Mouse (Mus musculus) ovary, postnatal 36 days (tissue): ENCODE data around the gene Sfxn5.

Experiments
- DNase-seq: peaks from one replicate; pipeline ENCODE4 v3.0.0; 2022; ENCODE audit warnings: low spot score, mixed read lengths

The Sfxn5 gene

DNA sequence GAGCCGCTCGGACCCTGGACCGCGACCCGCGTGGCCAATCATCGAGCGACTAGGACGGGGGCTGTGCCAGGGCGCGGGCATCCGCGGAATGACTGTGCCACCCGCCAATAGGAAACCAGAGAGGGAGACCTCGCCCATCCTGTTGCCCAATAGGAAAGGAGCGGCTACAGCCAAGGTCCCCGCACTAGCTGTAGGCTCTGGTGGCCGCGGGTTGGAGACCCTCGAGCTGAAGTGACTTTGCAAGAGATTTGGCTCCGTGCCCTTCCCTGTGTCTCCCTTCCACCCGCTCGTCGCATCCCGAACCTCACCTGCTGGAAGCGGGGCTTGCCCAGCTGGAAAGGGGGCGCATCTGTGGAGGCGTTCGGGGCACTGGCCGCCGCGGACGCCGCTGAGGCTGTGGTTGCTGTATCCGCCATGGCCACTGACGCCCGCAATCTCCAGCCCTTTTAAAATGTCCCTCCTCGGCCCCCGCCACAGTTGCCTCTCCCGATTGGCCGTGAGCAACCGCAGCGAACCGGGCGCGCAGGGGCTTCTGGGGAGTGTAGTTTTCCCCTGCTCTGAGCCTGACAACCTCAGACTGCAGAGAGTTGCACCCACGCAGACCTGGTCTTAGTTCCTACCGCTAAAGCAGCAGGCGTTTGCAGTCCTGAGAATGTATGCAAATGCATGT, at the start of gene Sfxn5:
Gene Sfxn5 (minus strand): TSS at position 423 of the 670 bp plus-strand sequence.
- peak; percentile 96 for DNase-seq

DNA sequence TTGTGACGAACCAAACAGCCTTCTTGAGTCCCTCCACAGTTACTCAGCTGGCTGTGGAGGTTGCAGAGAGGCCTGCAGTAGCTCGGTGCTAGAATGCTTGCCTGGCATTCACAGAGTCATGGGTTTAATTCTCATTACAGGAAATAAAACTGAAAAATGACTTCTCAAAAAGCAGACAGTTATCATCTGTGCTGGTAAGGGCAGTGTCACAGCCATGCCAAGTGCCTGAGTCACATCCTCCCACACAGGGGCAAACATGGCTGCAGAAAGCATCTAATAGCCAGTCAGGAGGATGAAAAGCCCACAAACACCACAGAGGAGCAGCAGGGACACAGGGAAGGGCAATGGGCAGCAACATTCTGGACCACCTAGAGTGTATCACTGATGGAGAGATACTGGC, 49.6 kb upstream of the Sfxn5 start:
- DNase-seq, result no peak

- no peak for DNase-seq
Observed at GRCm38 (mm10) chr6:85381648-85382020, 48.4 kb upstream of the Sfxn5 start.

- no peak for DNase-seq
Observed at GRCm38 (mm10) chr6:85380901-85381647, 47.9 kb upstream of the Sfxn5 start.

- DNase-seq, result peak; percentile 76
Observed at GRCm38 (mm10) chr6:85380201-85380900, 47.1 kb upstream of the Sfxn5 start.

- no peak for DNase-seq
Observed at GRCm38 (mm10) chr6:85378629-85379028, 45.4 kb upstream of the Sfxn5 start.

- no peak for DNase-seq
Observed at GRCm38 (mm10) chr6:85377876-85378275, 44.7 kb upstream of the Sfxn5 start.

DNA sequence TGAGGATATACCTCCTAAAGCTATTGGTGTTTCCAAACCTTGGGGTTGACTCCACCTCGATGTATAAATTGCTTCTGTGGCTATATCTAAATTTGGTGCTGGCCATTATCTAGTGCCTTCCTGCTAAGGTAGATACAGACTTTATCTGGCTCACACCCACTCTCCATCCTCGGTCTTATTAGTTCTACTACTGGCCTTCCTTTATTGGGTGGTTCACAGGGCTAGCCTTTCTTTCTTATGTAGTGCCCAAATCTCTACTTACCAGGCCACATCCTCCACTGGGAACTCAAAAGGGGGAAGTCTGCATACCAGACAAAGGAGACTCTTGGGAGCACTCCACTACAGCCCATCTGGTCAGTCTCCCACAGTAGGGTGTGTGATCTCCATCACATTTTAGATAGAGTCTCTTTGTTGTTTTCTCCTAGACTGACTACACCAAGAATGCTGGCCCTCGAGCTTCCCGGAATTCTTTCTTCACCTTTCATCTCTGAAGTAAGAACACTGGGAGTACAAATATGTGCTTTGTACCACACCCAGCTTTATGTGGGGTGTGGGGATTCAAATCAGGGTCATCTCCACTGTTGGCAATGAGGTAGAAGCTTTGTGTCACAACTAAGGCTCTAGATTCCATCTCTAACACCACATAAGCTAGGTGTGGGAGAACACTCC, 44.0 kb upstream of the Sfxn5 start:
- DNase-seq, result no peak

DNA sequence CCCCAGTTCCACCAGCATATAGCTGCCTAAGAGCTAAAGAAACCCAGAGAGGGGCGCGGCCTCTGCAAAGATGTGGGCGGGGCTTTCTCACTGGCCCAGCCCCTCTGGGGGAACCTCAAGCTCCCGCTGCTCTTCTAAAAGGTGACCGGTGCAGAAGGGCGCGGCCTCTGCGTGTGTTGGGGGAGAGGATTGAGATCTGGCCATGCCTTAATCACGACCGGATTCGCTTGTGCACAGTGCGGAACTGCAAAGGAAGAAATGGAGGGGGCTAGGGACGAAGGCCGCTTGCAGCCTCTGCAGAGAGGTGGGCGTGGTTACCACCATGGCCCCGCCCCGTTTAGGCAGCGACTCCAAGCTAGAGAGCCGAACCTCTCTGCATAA, 41.5 kb upstream of the Sfxn5 start:
- peak; percentile 97 for DNase-seq

- DNase-seq, result peak; percentile 65
Observed at GRCm38 (mm10) chr6:85373951-85374733, 40.9 kb upstream of the Sfxn5 start, which contains the start of gene Rab11fip5. Gene Rab11fip5 (minus strand): TSS chr6:85374634.

GRCm38 (mm10) chr6:85373066-85373860, 40.0 kb upstream of the Sfxn5 start:
- DNase-seq, result no peak

- peak; percentile 49 for DNase-seq
Observed at GRCm38 (mm10) chr6:85372496-85372895, 39.3 kb upstream of the Sfxn5 start.

DNA sequence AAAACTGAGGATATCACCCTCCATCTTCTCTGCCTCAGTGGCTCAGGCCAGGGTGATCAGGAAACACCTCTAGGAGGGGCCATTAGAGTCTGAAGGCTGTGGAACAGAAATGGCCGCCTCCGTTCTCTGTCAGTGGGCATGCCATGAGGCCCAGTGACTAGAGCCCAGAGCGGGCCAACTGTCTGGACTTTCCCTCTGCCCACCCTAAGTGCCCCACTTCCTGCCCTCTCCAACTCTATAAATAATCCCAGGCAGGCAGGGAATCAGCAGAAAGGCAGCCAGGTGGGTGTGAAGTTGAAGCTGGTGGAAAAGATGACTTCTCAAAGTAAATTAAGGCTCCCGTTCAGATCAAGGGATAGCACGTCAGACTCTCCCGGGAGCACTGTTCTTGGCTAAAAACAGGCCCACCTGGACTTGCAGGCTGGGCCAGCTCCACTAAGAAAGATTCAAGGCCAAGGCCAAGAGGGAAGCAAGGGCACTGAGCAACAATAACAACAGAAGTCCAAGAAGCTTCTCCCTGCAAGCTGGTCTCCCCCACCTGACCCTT, 38.7 kb upstream of the Sfxn5 start:
- no peak for DNase-seq

GRCm38 (mm10) chr6:85370666-85371430, 37.6 kb upstream of the Sfxn5 start:
- no peak for DNase-seq

GRCm38 (mm10) chr6:85370041-85370440, 36.8 kb upstream of the Sfxn5 start:
- no peak for DNase-seq

- DNase-seq, result peak; percentile 56
Observed at GRCm38 (mm10) chr6:85369181-85369860, 36.1 kb upstream of the Sfxn5 start.

- no peak for DNase-seq
Observed at GRCm38 (mm10) chr6:85368722-85369121, 35.5 kb upstream of the Sfxn5 start.

DNA sequence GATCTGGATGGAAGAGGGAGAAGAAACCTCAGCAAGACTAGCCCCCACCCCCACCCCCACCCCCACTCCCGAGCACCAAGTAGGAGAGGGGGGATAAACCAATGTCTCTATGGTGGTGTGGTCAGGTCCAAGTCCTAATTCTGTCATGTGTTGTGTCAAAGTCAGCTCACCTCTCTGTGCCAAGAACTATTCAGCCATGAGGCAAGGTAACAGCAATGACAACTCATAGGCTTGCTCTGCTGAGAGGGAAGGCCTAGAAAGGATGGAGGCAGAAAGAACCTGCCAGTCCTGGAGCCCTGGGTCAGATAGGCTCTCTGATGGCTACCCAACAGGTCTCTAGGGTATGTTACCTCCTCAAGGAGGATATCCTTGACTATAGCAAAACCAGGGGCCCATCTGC, 34.9 kb upstream of the Sfxn5 start:
- no peak for DNase-seq

DNA sequence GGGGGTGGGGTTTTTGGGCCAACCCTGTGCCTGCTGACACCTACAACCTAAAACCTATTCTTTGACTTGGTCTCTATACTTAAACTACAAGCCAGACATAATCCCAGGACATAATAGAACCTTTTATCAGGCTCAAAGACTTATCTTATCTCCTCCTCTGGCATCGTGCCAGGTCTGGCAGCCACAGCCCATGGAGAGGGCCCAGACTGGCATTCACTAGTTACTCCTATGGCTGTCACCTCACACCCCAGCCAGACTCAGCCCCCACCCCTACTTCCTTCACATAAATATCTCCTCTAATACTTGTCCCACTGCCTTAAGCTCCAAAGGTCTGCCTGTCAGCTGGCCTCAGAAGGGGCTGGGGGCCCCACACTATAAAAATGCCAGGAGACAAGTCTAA, 33.2 kb upstream of the Sfxn5 start:
- DNase-seq, result peak; percentile 51
